Mouse (Mus musculus) midbrain, postnatal 0 days (tissue): ENCODE data around the gene Dnajb14. TPM values are rescaled to one million over a fixed set of nuclear protein-coding genes. Genes with fewer than 3 reads are reported as not detected.
"Not testable (repeated sequence)": the region's sequence is repeated elsewhere in the genome, so short reads cannot be mapped to it uniquely, and the experiment has no call there.

ENCODE experiments used
- ATAC-seq: fragments of 200-750 bp; cut with Nextera tagmentation; 2 replicates; pipeline ENCODE4 v1.8.0; 2017; ENCODE audit warnings: moderate number of reproducible peaks, mild to moderate bottlenecking, moderate TSS enrichment, moderate library complexity; ENCODE audit not compliant: low FRiP score
- DNase-seq: peaks from one replicate; pipeline ENCODE4 v3.0.0-alpha.2; 2015; ENCODE audit warnings: low spot score
- H3K27ac ChIP-seq: fragments of 300-500 bp; sonication (generic); 2 replicates; pipeline ENCODE4 v1.5.1; 2014; ENCODE audit warnings: low read depth, mild to moderate bottlenecking, low read length, mixed read lengths
- H3K27me3 ChIP-seq: fragments of 300-500 bp; sonication (generic); 2 replicates; pipeline ENCODE4 v1.6.1; 2014; ENCODE audit warnings: low read length, control low read depth, mixed read lengths; ENCODE audit not compliant: insufficient read depth
- H3K36me3 ChIP-seq: fragments of 300-500 bp; sonication (generic); 2 replicates; pipeline ENCODE4 v1.6.1; 2014; ENCODE audit warnings: low read length, control low read depth, mixed read lengths; ENCODE audit not compliant: insufficient read depth
- H3K4me1 ChIP-seq: fragments of 300-500 bp; sonication (generic); 2 replicates; pipeline ENCODE4 v1.6.1; 2014; ENCODE audit warnings: mild to moderate bottlenecking, control low read depth, antibody characterized with exemption, low read length, mixed read lengths; ENCODE audit not compliant: insufficient read depth
- H3K4me2 ChIP-seq: fragments of 300-500 bp; sonication (generic); 2 replicates; pipeline ENCODE4 v1.6.1; 2014; ENCODE audit warnings: low read depth, mild to moderate bottlenecking, low read length, mixed read lengths; ENCODE audit not compliant: poor library complexity, severe bottlenecking
- H3K4me3 ChIP-seq: fragments of 300-500 bp; sonication (generic); 2 replicates; pipeline ENCODE4 v1.5.1; 2014; ENCODE audit warnings: low read depth, mild to moderate bottlenecking, low read length, moderate library complexity
- H3K9ac ChIP-seq: fragments of 300-500 bp; sonication (generic); replicated peaks from 2 replicates; pipeline ENCODE4 v1.6.1; 2014; ENCODE audit warnings: mild to moderate bottlenecking, low read length, moderate library complexity, mixed read lengths; ENCODE audit not compliant: poor library complexity, severe bottlenecking
- H3K9me3 ChIP-seq: fragments of 300-500 bp; sonication (generic); 2 replicates; pipeline ENCODE4 v1.6.1; 2016; ENCODE audit warnings: low read length, control low read depth
- CTCF ChIP-seq: IDR thresholded peaks from 2 replicates; pipeline ENCODE4 v1.5.1; 2016; ENCODE audit warnings: antibody characterized with exemption, mild to moderate bottlenecking
- WGBS: fragments of 180-500 bp; shearing (Covaris S2); extraction: QIAGEN DNeasy Blood & Tissue Kit; methylation state at CpG from one replicate; pipeline ENCODE4 v1.1.7; 2014; 5-methylcytosine and 5-hydroxymethylcytosine counted together
- polyA plus RNA-seq: library from polyadenylated mRNA; unstranded; fragments of >200 nt; fragmentation: Nextera tagmentation; extraction: Ambion mirVana; gene quantifications from 2 replicates; pipeline ENCODE4 v1.2.1, GENCODE M21; 2015
- total RNA-seq: library from RNA; depleted of rRNA; stranded (reverse); fragments of >200 nt; gene quantifications from 2 replicates; pipeline ENCODE4 v1.2.3, GENCODE M21; 2014; rRNA removed

The Dnajb14 gene
- total and polyA plus RNA-seq, 2 experiments from 2014 or later = 16.9 to 23.1 TPM

GRCm38 (mm10) chr3:137963508-137963907, 96.0 kb downstream of the Dnajb14 start:
- no peak overlapping the region for H3K27ac ChIP-seq
- ATAC-seq = no peak
- H3K9me3 ChIP-seq = no peaks in the 10 kb centered on the region
- TF ChIP-seq CTCF = no peak
- no peak overlapping the region for H3K4me3 ChIP-seq
- no peaks in the 10 kb centered on the region for H3K36me3 ChIP-seq
- H3K4me1 ChIP-seq = no peaks in the 10 kb centered on the region
- no peaks in the 10 kb centered on the region for H3K27me3 ChIP-seq
- H3K9ac ChIP-seq = no peak overlapping the region
- no peak for DNase-seq
- no peak overlapping the region for H3K4me2 ChIP-seq
- 59% methylated on average over 8 of the region's 8 CpGs for WGBS

GRCm38 (mm10) chr3:137964014-137964413, 96.5 kb downstream of the Dnajb14 start:
- H3K27me3 ChIP-seq, H3K27ac ChIP-seq, H3K4me2 ChIP-seq, H3K9ac ChIP-seq, H3K9me3 ChIP-seq, H3K4me3 ChIP-seq, H3K36me3 ChIP-seq, H3K4me1 ChIP-seq: not testable (repeated sequence)
- ATAC-seq (0 out of 2 replicates have a peak, but pooled peaks have one; percentile 39), DNase-seq (peak; percentile 18)
- WGBS = 38% methylated on average over 1 of the region's 1 CpGs

Other genes with a start within 250 kb of the Dnajb14 start
- 1.3 and 3.5 TPM in 2 replicates for gene Ddit4l, start 246.1 kb upstream of the Dnajb14 start, total RNA-seq
- 3.8 and 4.0 TPM in 2 replicates for gene Ddit4l, start 246.1 kb upstream of the Dnajb14 start, polyA plus RNA-seq
- gene Gm21962, start 196.2 kb upstream of the Dnajb14 start, total RNA-seq = not detected in 2 replicates
- gene Gm21962, start 196.2 kb upstream of the Dnajb14 start, polyA plus RNA-seq = not detected in 2 replicates
- gene H2afz, start 3.2 kb upstream of the Dnajb14 start, total RNA-seq = 327 and 404 TPM in 2 replicates
- gene H2afz, start 3.2 kb upstream of the Dnajb14 start, polyA plus RNA-seq = 573 and 609 TPM in 2 replicates
- 87.1 and 97.7 TPM in 2 replicates for gene Lamtor3, start 50.8 kb downstream of the Dnajb14 start, total RNA-seq
- gene Lamtor3, start 50.8 kb downstream of the Dnajb14 start, polyA plus RNA-seq = 113 and 122 TPM in 2 replicates
- 2.3 and 4.0 TPM in 2 replicates for gene Dapp1, start 113.9 kb downstream of the Dnajb14 start, total RNA-seq
- 1.3 and 1.9 TPM in 2 replicates for gene Dapp1, start 113.9 kb downstream of the Dnajb14 start, polyA plus RNA-seq
- gene 1110002E22Rik, start 197.4 kb downstream of the Dnajb14 start, total RNA-seq = 0.11 and 0.24 TPM in 2 replicates
- 0.04 and 0.05 TPM in 2 replicates for gene 1110002E22Rik, start 197.4 kb downstream of the Dnajb14 start, polyA plus RNA-seq
- gene Gm5105, start 199.7 kb downstream of the Dnajb14 start, total RNA-seq = not detected in 2 replicates
- 0.11 and 0.12 TPM in 2 replicates for gene Gm5105, start 199.7 kb downstream of the Dnajb14 start, polyA plus RNA-seq